Mouse (Mus musculus): ENCODE measurements at regions not wholly inside any gene's neighbourhood (a gene's known extent, or its start where the extent isn't known, plus 50 kb on each side); places are given as distances from the start of the nearest gene placed in this dataset.

DNA sequence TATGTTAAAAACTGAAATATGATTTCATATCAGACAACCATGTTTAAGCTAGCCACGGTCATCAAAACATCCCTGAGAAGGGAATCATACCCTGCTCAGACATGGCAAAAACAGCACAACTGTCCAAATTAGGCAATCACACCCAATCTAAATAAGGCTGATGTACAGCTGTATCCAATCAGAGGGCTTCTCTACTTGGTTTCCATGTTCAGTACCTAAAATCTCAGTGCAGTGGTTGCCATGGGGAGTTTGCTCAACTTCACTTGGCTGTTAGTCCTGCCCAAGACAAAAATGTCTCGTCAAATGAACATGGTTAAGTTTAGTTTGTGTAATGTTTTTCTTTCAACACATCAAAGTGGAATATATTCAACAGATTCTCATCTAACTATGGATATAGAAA lies 987.0 kb downstream of the Cdh9 start:
- DNase-seq (ENCODE audit: low spot score in 2 of 2) = no peak

DNA sequence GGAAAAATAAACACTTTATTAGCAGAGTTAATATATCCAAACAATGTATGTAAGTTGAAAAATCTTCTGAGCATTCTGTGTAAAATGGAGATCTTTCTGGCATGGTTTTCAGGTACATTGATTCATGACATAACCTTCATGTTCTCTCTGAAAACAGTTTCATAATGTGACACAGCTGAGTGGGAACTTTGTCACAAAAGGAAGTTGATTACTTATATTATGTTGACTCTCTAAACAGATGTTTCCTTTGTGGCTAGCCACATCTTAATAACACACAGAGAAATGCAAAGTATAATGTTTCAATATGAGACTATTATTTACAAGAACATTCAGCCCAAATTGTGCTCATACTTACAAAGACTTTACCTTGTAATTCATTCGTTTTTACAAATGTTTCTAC lies 1002.1 kb downstream of the Cdh9 start:
- no peak for DNase-seq (ENCODE audit: low spot score in 2 of 2)

DNA sequence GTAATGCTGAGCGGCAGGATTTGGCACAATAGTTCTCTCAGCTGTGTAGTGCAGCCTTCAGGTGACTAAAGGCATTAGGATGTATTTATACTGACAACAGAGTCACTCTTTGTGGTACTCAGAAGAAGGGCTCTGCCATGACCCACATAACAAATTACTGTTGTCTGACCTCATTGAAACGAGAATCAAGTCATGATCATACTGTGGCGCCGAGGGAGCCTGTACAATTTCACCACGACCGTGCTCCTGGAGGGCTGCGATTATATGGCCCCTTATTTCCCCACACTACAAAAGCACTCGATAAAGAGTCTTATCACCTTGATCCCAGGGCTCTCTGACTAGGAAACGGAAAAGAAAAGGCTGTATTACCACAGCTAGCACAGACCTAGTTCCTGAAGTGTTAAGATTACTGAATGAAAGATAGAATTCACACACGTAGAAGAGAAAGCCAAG lies 1041.7 kb downstream of the Cdh9 start:
- DNase-seq (ENCODE audit: low spot score in 2 of 2) = no peak

DNA sequence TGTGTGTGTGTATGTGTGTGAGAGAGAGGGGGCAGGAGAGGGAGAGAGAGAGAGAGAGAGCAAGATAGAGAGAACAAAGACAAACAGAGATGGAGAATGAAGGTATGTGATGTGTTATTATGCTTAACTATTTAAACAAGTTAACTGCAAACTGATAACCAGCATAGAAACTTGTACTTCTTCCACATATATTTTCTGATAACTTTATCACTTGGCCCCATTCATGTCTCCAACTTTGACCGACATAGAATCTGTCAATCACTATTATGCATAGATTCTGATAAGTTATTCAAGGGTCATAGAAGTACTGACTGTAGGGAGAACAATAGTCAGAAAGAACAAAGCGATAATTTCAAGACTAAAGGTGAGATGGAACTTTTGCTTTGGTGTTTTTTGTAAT lies 1039.0 kb upstream of the Cdh10 start:
- DNase-seq (ENCODE audit: low spot score in 2 of 2) = no peak

DNA sequence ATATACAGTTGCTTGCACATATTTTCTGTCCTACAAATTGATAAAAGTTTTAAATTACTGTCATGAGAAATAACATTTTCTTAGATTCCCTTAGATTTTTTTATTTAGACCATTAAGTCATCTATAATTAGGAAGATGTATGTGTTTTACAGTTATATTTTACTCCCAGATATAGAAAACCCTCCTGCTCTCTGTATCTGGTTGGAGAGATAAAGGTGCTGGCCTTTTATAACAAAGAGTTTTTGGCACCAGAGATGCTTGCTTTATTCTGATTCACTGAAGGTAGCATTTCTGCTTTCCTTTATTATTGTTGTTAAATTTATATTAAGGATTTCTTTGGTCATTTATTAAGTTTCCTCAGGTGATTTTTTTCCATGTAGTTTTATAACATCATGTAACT lies 1035.4 kb upstream of the Cdh10 start:
- DNase-seq (ENCODE audit: low spot score in 2 of 2) = no peak

DNA sequence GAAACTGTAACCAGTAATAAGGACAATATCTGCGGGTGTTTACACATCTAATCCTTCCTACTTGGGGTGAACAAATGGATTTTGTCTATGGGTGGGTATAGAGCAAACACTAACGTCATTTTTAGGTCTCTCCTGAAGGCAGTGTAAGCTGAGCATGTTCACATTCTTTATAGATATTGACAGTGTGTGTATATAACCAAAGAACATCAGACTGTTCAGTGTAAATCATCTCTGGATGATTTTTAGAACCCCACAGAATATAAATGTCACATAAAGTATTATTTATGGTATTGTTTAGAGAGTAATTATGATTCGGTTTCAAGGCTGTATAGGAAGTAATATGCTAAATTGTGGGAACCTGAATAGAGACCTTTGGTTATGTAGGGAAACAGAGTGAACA lies 1021.2 kb upstream of the Cdh10 start:
- DNase-seq (ENCODE audit: low spot score in 2 of 2) = no peak

- DNase-seq (ENCODE audit: low spot score in 2 of 2) = no peak
Observed at GRCm38 (mm10) chr15:17801424-17801823, 1017.3 kb upstream of the Cdh10 start.

- peak in 1 of 2 experiments; percentile 8 for DNase-seq (ENCODE audit: low spot score in 2 of 2)
Observed at GRCm38 (mm10) chr15:17803107-17803506, 1015.6 kb upstream of the Cdh10 start.

GRCm38 (mm10) chr15:17830376-17830775 lies 988.4 kb upstream of the Cdh10 start:
- no peak for DNase-seq (ENCODE audit: low spot score in 2 of 2)

DNA sequence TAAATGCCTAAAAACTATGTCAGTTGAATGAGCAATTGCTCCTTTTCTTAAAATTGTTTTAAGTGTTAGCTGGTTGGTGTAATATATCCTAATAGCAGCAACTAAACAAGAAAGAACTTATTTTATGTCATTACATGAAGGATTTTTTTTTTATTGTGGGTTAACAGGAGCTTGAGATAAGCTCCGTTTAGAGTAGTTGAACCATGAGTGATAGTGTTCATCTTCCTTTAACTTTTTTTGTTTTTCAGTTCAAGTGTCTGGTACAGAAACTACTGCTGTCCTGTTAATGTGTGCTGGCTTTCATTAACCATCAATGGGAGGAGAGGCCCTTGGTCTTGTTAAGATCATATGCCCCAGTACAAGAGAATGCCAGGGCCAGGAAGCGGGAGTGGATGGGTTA lies 986.8 kb upstream of the Cdh10 start:
- no peak for DNase-seq (ENCODE audit: low spot score in 2 of 2)

DNA sequence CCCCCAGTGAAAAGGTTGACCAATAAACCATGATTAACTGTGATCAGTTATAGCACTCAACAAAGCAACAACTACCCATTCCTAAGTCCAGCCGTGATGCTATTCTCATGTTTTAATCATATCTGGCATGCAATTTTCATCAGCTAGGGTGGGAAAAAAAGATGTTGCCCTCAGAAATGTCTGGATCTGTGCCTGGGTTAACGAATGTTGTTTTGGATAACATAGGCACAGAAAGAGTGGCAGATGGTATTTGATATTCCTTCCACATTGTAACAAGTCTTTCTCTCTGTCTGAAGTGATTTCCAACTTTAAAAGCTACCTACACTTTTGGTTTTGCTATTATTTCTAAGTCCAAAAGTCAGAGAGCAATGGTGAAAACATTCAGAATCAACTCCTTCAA lies 938.6 kb upstream of the Cdh10 start:
- no peak for DNase-seq (ENCODE audit: low spot score in 2 of 2)

- DNase-seq (ENCODE audit: low spot score in 2 of 2) = peak in 1 of 2 experiments; percentile 52
Observed at GRCm38 (mm10) chr15:17889309-17889708, 929.4 kb upstream of the Cdh10 start.

DNA sequence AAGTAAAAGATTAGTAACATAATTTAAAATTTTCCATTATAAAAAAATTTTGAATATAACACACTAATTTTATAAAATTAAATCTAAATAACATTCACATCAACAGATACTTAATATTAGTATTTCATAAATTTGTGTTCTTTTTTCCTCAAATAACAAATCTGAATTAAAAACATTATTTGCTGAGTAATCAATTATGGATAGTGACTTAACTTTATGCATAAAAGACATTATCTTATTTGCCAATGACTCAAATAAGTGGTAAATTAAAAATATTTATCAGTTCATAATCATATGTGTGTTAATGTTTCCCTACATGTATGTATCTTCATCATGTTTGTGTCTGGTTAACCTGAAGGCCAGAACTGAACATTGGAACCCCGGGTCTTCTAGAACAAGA lies 918.7 kb upstream of the Cdh10 start:
- no peak for DNase-seq (ENCODE audit: low spot score in 2 of 2)

- no peak for DNase-seq (ENCODE audit: low spot score in 2 of 2)
Observed at GRCm38 (mm10) chr15:17912241-17912640, 906.5 kb upstream of the Cdh10 start.

GRCm38 (mm10) chr15:17932573-17932972 lies 886.2 kb upstream of the Cdh10 start:
- no peak for DNase-seq (ENCODE audit: low spot score in 2 of 2)

GRCm38 (mm10) chr15:17933875-17934274 lies 884.9 kb upstream of the Cdh10 start:
- no peak for DNase-seq (ENCODE audit: low spot score in 2 of 2)

- DNase-seq (ENCODE audit: low spot score in 2 of 2) = no peak
Observed at GRCm38 (mm10) chr15:17935473-17935872, 883.3 kb upstream of the Cdh10 start.

DNA sequence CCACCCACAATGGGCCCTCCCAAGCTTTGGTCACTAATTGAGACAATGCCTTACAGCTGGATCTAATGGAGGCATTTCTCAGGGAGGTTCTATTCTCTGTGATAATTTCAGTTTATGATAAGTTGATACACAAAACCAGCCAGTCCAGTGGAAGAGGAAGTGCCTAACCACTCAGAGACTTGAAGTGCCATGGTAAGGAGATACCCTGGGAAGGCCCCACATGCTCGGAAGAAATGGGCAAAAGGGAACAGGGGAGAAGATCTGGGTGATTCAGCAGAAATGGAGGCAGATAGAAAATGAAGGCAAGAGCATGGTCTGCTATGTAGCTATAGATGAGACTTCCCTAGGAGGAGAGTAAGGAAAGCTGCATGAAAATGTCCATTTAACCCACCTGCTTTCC lies 856.0 kb upstream of the Cdh10 start:
- no peak for DNase-seq (ENCODE audit: low spot score in 2 of 2)

- DNase-seq (ENCODE audit: low spot score in 2 of 2) = no peak
Observed at GRCm38 (mm10) chr15:17963240-17964209, 855.2 kb upstream of the Cdh10 start.

- DNase-seq (ENCODE audit: low spot score in 2 of 2) = no peak
Observed at GRCm38 (mm10) chr15:17987763-17988162, 831.0 kb upstream of the Cdh10 start.

DNA sequence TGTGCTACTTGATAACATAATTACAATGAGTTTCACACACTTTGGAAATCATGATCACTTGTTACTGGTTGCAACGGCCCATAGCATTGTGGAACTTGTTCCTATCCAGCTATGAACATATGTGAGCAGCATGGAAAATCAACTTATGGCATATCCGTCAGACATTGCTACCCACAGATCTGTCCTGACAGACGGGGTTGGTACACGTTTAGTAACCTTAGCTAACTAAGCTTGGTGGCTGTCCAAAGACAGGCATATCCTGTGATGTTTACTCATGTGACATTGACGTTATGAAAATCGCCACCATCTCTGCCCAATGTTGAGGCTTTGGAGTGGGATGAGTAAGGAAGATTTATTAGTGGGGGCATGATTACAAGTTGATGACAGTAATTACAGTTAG lies 786.1 kb upstream of the Cdh10 start:
- DNase-seq (ENCODE audit: low spot score in 2 of 2) = peak; percentile 5 to 10

DNA sequence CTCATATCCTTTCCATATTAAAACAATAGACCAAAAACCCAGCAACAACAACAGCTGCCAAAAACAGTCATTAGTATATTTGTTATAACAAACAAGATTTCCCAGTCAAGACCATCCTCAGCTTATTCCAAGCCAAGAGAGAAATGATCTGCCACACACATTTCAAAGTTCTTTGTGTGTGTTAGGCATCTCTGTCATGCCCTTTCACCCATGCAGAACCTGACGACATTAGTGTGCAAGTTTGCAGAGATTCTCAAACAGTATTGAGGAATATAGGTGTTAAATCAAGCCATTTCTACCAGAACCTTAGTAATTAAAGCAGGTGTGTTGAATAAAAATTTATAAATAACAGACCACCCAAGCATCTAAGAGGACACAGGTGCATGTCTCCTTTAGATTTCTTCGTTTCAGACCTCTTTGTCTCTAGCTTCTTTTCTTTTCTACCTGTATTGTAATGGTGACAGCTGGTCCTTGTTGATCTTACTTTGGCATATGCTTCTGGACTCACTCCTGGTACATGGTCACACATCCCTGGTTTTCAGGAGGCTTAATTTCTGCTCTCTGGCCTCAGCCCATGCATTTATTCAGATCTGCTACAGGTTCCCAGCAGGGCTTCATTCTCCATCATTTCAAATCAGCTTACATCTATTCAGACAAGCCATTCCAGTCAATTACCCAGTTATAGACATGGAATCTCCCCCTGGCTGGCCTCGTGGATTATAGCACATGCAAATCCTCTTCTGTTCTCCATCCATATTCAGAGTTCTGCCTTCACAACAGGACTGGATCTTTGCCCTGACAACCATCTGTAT lies 766.3 kb upstream of the Cdh10 start:
- no peak for DNase-seq (ENCODE audit: low spot score in 2 of 2)
